Mouse (Mus musculus) forebrain, embryonic 12.5 days (tissue): ENCODE measurements around the gene Igf2r. TPM values are rescaled to one million over a fixed set of nuclear protein-coding genes. Genes with fewer than 3 reads are reported as not detected.

ENCODE experiments used
- ATAC-seq: fragments of 200-750 bp; cut with Nextera tagmentation; 2 replicates; pipeline ENCODE4 v1.8.0; 2017; ENCODE audit warnings: moderate TSS enrichment; ENCODE audit not compliant: low FRiP score
- H3K27ac ChIP-seq: fragments of 300-500 bp; sonication (generic); 2 replicates; pipeline ENCODE4 v1.5.1; 2016; ENCODE audit warnings: mild to moderate bottlenecking
- H3K27me3 ChIP-seq: fragments of 300-500 bp; sonication (generic); 2 replicates; pipeline ENCODE4 v1.6.1; 2016; ENCODE audit warnings: mild to moderate bottlenecking
- H3K36me3 ChIP-seq: fragments of 300-500 bp; sonication (generic); replicated peaks from 2 replicates; pipeline ENCODE4 v1.6.1; 2016; ENCODE audit warnings: mild to moderate bottlenecking
- H3K4me1 ChIP-seq: fragments of 300-500 bp; sonication (generic); 2 replicates; pipeline ENCODE4 v1.6.1; 2016
- H3K4me2 ChIP-seq: fragments of 300-500 bp; sonication (generic); 2 replicates; pipeline ENCODE4 v1.6.1; 2016; ENCODE audit warnings: mild to moderate bottlenecking, moderate library complexity
- H3K4me3 ChIP-seq: fragments of 300-500 bp; sonication (generic); replicated peaks from 2 replicates; pipeline ENCODE4 v1.5.1; 2016; ENCODE audit warnings: mild to moderate bottlenecking
- H3K9ac ChIP-seq: fragments of 300-500 bp; sonication (generic); 2 replicates; pipeline ENCODE4 v1.6.1; 2016; ENCODE audit warnings: mild to moderate bottlenecking
- H3K9me3 ChIP-seq: fragments of 300-500 bp; sonication (generic); 2 replicates; pipeline ENCODE4 v1.6.1; 2016
- WGBS: fragments of 180-500 bp; shearing (Covaris S2); methylation state at CpG from one replicate; pipeline ENCODE4 v1.1.7; 2016; 5-methylcytosine and 5-hydroxymethylcytosine counted together
- polyA plus RNA-seq: library from polyadenylated mRNA; unstranded; fragments of >200 nt; fragmentation: Nextera tagmentation; extraction: Ambion mirVana; gene quantifications from 2 replicates; pipeline ENCODE4 v1.2.1, GENCODE M21; 2016

Igf2r gene
- polyA plus RNA-seq, 1 experiment from 2014 or later, result 22.7 TPM

DNA sequence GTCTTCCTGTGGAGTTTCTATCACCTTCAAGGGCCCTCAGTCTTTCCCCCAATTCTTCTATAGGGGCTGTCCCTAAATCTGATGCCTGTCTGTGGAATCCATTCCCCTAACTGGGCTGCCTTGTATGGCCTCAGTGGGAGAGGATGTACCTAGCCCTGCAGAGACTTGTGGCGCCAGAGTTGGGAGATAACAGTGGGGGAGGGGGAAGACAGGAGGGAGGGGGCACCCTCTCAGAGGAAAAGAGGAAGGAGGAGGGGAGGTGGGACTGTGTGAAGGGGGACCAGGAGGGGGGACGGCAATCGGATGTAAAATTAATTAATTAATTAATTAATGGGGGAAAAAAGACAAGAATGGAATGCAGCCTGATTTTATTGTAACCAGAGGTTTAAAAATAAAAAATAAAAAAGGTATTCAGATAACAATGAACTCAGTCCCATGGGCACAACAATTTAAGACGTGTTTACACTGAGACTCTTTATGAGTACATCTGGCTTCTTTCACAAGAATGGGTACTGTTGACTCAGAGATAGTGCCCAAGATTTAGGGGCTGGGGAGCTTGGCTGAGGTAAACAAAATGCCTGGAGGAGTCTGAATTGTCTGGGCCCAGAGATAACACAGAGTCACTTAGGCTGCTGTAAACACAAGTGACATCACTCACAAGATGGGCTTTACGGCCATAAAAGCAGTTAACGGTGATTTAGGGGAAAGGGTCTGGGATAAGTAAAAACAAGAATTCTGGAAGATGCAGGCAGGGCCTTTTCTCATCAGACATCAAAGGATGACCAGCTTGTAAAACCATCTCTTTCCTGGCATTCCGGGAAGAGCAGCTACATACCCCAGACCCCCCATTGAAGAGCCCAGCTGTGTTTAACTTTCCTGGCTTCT is 100.7 kb downstream of the Igf2r start:
- no peaks in the 10 kb centered on the region for H3K36me3 ChIP-seq
- H3K4me2 ChIP-seq, result no peak overlapping the region
- no peak for ATAC-seq
- H3K9me3 ChIP-seq, result no peaks in the 10 kb centered on the region
- no peak overlapping the region for H3K27ac ChIP-seq
- no peaks in the 10 kb centered on the region for H3K27me3 ChIP-seq
- WGBS, result 70% methylated on average over 7 of the region's 7 CpGs
- no peak overlapping the region for H3K4me3 ChIP-seq
- H3K9ac ChIP-seq, result no peak overlapping the region
- H3K4me1 ChIP-seq, result no peaks in the 10 kb centered on the region

DNA sequence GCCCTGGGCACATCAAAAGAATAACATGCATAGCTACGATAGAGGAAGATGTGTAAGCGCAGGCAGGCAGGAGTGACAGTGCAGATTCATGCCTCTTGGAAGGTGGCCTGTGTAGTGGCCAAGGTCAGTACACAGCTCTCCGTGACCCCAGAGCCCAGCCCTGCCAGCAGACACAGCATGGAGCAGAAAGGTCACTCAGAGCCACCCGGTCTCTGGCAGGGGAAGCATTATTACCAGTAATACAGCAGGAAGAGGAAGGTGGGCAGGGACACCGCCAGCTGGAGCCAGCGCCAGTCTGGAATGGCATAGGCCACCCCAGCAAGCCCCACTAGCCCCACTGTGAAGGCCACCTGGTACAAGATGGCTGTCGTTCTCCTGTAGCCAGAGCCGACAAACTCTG is 105.3 kb downstream of the Igf2r start:
- H3K27ac ChIP-seq, result no peak overlapping the region
- 83% methylated on average over 8 of the region's 8 CpGs for WGBS
- no peak overlapping the region for H3K9ac ChIP-seq
- H3K36me3 ChIP-seq, result no peaks in the 10 kb centered on the region
- H3K4me3 ChIP-seq, result no peak overlapping the region
- ATAC-seq, result no peak
- H3K4me1 ChIP-seq, result no peaks in the 10 kb centered on the region
- H3K9me3 ChIP-seq, result no peaks in the 10 kb centered on the region
- H3K4me2 ChIP-seq, result no peak overlapping the region
- H3K27me3 ChIP-seq, result peaks cover 6% of the 10 kb centered on the region; the same call in 1 of the 2 replicates

DNA sequence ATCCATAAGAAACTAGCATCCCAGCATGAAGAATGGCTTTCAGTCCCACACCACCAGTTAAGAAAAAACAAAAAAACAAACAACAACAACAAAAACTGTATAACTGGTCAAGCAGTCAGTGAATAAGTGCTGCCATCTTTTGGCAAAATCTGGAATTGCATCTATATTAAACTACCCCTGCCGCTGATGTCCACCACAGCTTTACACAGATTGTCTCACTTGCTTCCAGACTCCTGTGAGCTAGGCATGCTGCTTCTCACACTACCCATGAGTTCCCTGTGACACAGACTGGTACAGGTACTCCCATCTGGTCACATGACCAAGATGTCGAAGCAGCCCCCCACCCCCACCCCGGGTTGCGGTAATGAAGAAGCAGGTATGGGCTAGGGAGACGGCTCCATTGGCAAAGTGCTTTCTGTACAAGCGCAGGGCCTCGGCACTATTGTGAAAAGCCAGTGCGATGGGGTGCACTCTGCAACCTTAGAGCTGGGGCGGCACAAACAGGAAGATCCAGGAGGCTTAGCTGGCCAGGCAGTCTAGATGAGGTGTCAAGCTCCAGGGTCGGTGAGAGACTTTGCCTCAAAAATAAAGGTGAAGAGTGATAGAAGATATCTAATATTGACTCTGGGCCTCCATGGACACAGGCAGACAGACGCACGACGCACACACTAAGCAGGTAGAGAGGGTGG is 108.7 kb downstream of the Igf2r start:
- Histone ChIP-seq H3K4me2 (no peak overlapping the region), H3K4me3 (no peak overlapping the region), H3K4me1 (no peaks in the 10 kb centered on the region), H3K27me3 (peaks cover 6% of the 10 kb centered on the region; the same call in 1 of the 2 replicates), H3K9me3 (no peaks in the 10 kb centered on the region), H3K36me3 (no peaks in the 10 kb centered on the region), H3K27ac (no peak overlapping the region), H3K9ac (no peak overlapping the region)
- 76% methylated on average over 13 of the region's 13 CpGs for WGBS
- peak; percentile 27; the same call in 1 of the 2 replicates for ATAC-seq

DNA sequence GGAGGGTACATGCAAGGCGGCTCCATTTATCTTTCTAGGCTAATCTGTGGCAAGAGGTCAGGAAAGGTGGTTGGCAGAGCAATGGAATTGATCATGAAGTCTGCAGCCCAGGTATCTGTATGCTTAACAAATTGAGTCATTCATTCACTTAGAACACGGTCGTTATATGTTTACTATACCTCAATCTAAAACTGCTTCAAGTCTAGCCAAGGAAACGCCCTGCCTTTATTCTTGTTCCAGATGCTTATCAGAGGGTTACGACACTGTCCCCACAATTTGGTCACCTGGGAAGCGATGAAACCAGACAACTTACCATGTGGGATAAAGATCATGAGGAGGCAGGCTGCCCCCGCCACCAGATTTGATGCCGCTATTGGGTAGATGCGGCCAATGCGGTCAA is 110.2 kb downstream of the Igf2r start:
- H3K4me2 ChIP-seq, result no peak overlapping the region
- no peaks in the 10 kb centered on the region for H3K9me3 ChIP-seq
- no peaks in the 10 kb centered on the region for H3K36me3 ChIP-seq
- ATAC-seq, result no peak
- no peak overlapping the region for H3K27ac ChIP-seq
- H3K4me1 ChIP-seq, result no peaks in the 10 kb centered on the region
- peaks cover 6% of the 10 kb centered on the region; the same call in 1 of the 2 replicates for H3K27me3 ChIP-seq
- H3K9ac ChIP-seq, result no peak overlapping the region
- 90% methylated on average over 10 of the region's 10 CpGs for WGBS
- H3K4me3 ChIP-seq, result no peak overlapping the region

DNA sequence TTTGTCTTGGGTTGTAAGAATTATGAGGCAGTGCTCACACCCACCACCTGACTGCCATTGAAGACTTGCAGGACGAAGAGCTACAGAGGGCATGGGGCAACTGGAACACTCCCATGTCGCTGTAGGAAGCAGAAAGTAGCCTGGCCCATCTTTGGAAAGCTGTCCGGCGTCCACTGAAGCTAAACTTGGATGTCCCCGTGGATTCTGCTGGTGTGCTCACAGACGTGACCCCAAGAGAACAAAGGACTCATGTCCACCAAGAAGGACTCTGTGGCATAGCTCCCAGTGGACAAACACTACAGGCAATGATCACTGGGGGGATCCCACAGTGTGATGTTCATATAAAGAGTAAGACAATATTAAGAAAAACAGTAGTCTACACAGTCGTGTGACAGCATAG is 110.7 kb downstream of the Igf2r start:
- Histone ChIP-seq H3K4me1 (no peaks in the 10 kb centered on the region), H3K4me3 (no peak overlapping the region), H3K9me3 (no peaks in the 10 kb centered on the region), H3K36me3 (no peaks in the 10 kb centered on the region), H3K4me2 (no peak overlapping the region), H3K27me3 (peaks cover 6% of the 10 kb centered on the region; the same call in 1 of the 2 replicates), H3K27ac (no peak overlapping the region), H3K9ac (no peak overlapping the region)
- ATAC-seq, result no peak
- WGBS, result 86% methylated on average over 7 of the region's 7 CpGs

DNA sequence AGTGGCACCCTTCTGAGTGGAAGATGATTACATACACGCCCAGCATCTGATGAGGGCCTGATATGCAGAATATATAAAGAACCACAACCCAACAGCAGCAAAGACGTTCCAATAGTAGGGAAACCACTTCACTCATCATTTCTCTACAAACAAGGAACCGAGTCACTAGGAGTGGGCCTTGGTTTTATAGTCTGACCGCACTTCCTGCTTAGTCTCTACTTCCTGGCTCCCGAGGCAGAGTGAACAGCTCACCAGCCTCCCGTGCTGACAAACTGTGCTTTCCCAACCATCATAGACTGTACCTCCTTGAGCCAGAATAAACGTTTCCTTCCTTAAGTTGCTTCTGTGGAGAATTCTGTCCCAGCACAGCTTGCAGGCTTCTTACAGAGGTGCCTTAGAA is 113.6 kb downstream of the Igf2r start:
- no peak overlapping the region for H3K9ac ChIP-seq
- WGBS, result 82% methylated on average over 7 of the region's 7 CpGs
- no peak overlapping the region for H3K4me2 ChIP-seq
- no peak overlapping the region for H3K4me3 ChIP-seq
- no peaks in the 10 kb centered on the region for H3K27me3 ChIP-seq
- H3K4me1 ChIP-seq, result no peaks in the 10 kb centered on the region
- H3K36me3 ChIP-seq, result no peaks in the 10 kb centered on the region
- H3K9me3 ChIP-seq, result no peaks in the 10 kb centered on the region
- no peak for ATAC-seq
- H3K27ac ChIP-seq, result no peak overlapping the region

DNA sequence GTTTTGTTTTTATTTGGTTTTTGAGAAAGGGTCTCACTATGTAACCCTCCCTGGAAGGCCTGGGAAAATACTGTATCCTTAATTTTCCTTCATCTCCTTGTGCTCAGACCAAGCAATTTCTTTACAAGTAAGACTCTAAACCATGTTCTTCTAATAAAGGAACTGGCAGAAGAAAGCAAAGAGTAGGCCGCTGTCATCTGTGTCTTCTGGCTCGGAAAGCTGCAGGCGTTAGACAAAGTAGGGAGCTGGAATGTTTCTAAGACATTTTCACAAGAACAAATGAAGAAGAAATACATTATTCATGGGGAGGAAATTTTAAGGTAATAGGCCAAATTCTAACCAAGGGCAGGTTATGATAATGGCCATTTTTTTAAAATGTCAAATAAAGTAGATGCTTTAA is 115.4 kb downstream of the Igf2r start:
- H3K36me3 ChIP-seq, result no peaks in the 10 kb centered on the region
- H3K9me3 ChIP-seq, result no peaks in the 10 kb centered on the region
- no peaks in the 10 kb centered on the region for H3K4me1 ChIP-seq
- no peaks in the 10 kb centered on the region; the same call in 1 of the 2 replicates for H3K27me3 ChIP-seq
- H3K9ac ChIP-seq, result no peak overlapping the region
- WGBS, result 77% methylated on average over 3 of the region's 3 CpGs
- H3K27ac ChIP-seq, result no peak overlapping the region
- H3K4me2 ChIP-seq, result no peak overlapping the region
- H3K4me3 ChIP-seq, result no peak overlapping the region
- no peak for ATAC-seq

DNA sequence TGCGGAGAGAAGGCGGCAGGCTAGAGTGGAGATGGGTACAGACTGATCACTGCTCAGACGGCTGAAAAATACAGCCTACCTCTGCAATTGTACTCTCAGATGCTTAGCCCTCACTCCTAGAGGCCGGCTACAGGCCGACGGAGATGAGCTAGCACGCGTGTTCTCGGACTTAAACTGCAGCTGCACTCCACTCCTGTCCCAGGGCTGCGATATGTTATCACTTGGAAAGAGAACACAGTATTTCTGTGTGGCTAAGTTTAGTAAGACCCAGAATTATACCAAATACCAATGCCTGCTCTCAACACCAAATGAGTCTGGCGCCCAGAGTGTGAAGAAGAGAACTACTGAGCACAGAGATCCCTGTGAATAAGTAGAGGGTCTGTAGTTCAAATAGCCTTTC is 116.9 kb downstream of the Igf2r start:
- Histone ChIP-seq H3K4me1 (no peaks in the 10 kb centered on the region), H3K36me3 (no peaks in the 10 kb centered on the region), H3K4me3 (no peak overlapping the region), H3K27ac (no peak overlapping the region), H3K4me2 (no peak overlapping the region), H3K9me3 (no peaks in the 10 kb centered on the region), H3K27me3 (no peaks in the 10 kb centered on the region; the same call in 1 of the 2 replicates), H3K9ac (no peak overlapping the region)
- 94% methylated on average over 11 of the region's 11 CpGs for WGBS
- no peak for ATAC-seq

DNA sequence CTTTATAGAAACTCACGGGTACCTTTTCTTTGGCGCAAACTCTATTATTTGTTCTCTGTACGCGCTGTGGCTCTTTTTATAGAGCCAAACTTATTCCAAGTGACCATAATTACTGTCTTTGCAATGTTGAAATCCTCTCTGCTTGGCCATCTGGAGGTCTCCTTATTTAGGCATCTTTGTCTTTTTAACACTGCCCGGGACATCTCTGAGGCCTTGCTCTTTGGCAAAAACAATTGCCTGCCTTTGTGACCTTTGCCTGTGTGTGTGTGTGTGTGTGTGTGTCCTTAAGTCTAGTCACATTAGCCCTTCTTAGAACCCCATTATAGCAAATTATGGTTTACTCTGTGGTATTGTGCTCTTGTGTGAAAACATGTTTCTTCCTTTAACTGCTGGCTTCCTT is 124.0 kb downstream of the Igf2r start:
- 76% methylated on average over 5 of the region's 5 CpGs for WGBS
- no peaks in the 10 kb centered on the region for H3K4me1 ChIP-seq
- ATAC-seq, result no peak
- no peak overlapping the region for H3K9ac ChIP-seq
- H3K4me2 ChIP-seq, result no peak overlapping the region
- H3K9me3 ChIP-seq, result no peaks in the 10 kb centered on the region
- H3K27me3 ChIP-seq, result no peaks in the 10 kb centered on the region; the same call in 1 of the 2 replicates
- H3K36me3 ChIP-seq, result no peaks in the 10 kb centered on the region
- no peak overlapping the region for H3K4me3 ChIP-seq
- no peak overlapping the region for H3K27ac ChIP-seq

DNA sequence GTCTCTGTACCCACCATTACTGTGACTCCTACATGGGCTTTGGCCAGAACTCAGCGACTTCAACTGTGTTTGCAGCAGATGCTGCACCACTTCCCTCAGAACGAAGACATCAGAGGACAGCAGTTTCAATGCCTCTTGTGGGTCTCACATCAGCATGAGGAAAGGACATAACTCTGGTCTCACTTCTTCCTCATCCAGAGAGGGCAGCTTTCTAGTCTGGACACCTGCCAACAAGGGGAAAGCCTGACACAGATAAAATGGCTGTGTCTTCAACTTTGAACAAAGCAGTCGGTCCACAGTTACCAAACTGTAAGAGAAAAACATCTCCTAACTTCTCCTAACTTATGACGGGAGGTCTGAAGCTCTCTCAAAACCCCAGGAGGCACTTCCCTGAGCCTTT is 128.4 kb downstream of the Igf2r start:
- Histone ChIP-seq H3K36me3 (no peaks in the 10 kb centered on the region), H3K4me1 (no peaks in the 10 kb centered on the region), H3K4me2 (no peak overlapping the region), H3K27me3 (no peaks in the 10 kb centered on the region), H3K9ac (no peak overlapping the region), H3K9me3 (no peaks in the 10 kb centered on the region), H3K4me3 (no peak overlapping the region), H3K27ac (no peak overlapping the region)
- no peak for ATAC-seq
- 75% methylated on average over 4 of the region's 4 CpGs for WGBS

DNA sequence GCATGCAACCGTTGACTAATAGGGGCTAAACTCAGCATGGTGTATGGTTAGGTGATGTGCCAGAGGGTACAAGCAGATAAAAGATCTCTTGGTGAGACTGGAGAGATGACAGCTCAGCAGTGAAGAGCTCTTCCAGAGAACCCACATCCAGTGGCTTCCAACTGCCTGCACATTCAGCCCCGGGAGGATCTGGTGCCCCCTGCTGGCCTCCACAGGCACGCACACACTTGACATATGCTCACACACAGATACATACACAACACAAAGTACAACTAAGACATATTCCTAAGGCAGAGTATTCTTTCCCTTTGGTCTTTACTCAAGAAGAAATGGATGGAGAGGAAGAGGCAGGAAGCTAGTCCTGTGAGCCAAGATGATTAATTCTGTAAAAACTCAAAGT is 129.9 kb downstream of the Igf2r start:
- WGBS, result 89% methylated on average over 3 of the region's 3 CpGs
- Histone ChIP-seq H3K4me1 (no peaks in the 10 kb centered on the region), H3K4me3 (no peak overlapping the region), H3K27ac (no peak overlapping the region), H3K4me2 (no peak overlapping the region), H3K27me3 (peaks cover 2% of the 10 kb centered on the region), H3K36me3 (no peaks in the 10 kb centered on the region), H3K9ac (no peak overlapping the region), H3K9me3 (no peaks in the 10 kb centered on the region)
- ATAC-seq, result no peak

DNA sequence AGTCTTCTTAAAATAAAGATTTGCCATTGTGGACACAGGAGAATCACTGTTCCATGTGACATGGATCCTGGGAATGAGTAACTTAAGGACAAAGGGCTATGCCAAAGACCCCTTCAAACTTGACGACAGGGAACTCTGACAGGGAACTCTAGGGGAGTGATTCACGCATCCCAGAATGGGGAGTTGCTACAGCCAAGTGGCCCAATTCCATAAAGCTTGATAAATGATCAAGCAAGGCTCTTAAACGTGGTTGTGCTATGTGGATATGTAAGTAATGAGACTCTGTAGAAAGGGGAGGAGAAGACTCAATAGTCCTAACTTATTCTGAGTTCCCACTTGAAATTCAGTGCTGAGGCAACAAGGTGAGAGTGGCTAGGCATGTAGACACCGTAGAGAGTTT is 134.7 kb downstream of the Igf2r start:
- H3K27me3 ChIP-seq, result peaks cover 5% of the 10 kb centered on the region
- no peak overlapping the region for H3K4me2 ChIP-seq
- H3K9me3 ChIP-seq, result no peaks in the 10 kb centered on the region
- H3K9ac ChIP-seq, result no peak overlapping the region
- H3K4me3 ChIP-seq, result no peak overlapping the region
- no peak for ATAC-seq
- no peak overlapping the region for H3K27ac ChIP-seq
- H3K4me1 ChIP-seq, result peaks cover 3% of the 10 kb centered on the region; the same call in 1 of the 2 replicates
- 79% methylated on average over 4 of the region's 4 CpGs for WGBS
- no peaks in the 10 kb centered on the region for H3K36me3 ChIP-seq
